Mouse (Mus musculus): Measurements from ENCODE around the gene Nphs1. TPM values are rescaled to one million over a fixed set of nuclear protein-coding genes. Genes with fewer than 3 reads are reported as not detected.

The Nphs1 gene
- polyA plus RNA-seq, 1 experiment from 2014 or later, result 1.3 TPM

DNA sequence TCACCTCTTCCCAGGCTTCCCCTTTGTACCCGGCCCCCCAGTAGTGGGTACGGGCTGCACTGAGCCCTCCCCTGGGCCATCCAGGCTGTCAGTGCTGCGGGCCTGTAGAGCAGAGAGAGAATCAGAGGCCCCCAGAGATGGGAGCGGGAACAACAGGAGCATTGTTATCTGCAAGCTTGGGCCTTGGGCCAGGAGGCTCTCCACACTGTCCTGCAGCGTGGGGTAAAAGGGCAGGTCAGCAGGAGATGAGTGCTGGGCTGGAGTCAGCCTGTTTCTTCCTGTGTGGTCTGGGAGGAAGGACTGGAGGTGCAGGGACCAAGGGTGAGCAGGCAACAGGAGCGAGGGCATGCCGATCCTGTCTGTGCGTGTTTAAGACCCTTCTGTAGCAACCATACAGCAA lies 74.8 kb downstream of the Nphs1 start:
- Histone ChIP-seq H3K36me3 (ENCODE audit: control insufficient read depth, insufficient read depth, low read length) (peaks cover 45% of the 10 kb centered on the region), H3K27ac (ENCODE audit: low read depth) (no peak overlapping the region), H3K4me2 (ENCODE audit: low read length) (peak overlapping the region; percentile 0; the same call in 1 of the 2 replicates), H3K4me3 (ENCODE audit: low read depth, low read length) (no peak overlapping the region), H3K9ac (ENCODE audit: low read length) (no peak overlapping the region), H3K27me3 (replicated peaks; ENCODE audit: control insufficient read depth, insufficient read depth, low read length) (no peaks in the 10 kb centered on the region), H3K9me3 (ENCODE audit: control insufficient read depth, low read length) (no peaks in the 10 kb centered on the region), H3K4me1 (replicated peaks; ENCODE audit: control insufficient read depth, insufficient read depth, low read length) (peaks cover 22% of the 10 kb centered on the region)
- DNase-seq (ENCODE audit: low spot score) (no peak), ATAC-seq (replicated peaks; ENCODE audit: low FRiP score, low TSS enrichment, low read depth) (no peak)
- 34% methylated on average over 8 of the region's 8 CpGs for WGBS

GRCm38 (mm10) chr7:30533941-30534632 lies 76.0 kb downstream of the Nphs1 start:
- peak overlapping the region; percentile 72 for H3K4me3 ChIP-seq (ENCODE audit: low read depth, low read length)
- no peaks in the 10 kb centered on the region for H3K9me3 ChIP-seq (ENCODE audit: control insufficient read depth, low read length)
- no peak overlapping the region; the same call in 1 of the 2 replicates for H3K27ac ChIP-seq (ENCODE audit: low read depth)
- ATAC-seq (replicated peaks; ENCODE audit: low FRiP score, low TSS enrichment, low read depth) (peak; percentile 24; the same call in 1 of the 2 replicates), DNase-seq (ENCODE audit: low spot score) (no peak)
- peaks cover 38% of the 10 kb centered on the region for H3K36me3 ChIP-seq (ENCODE audit: control insufficient read depth, insufficient read depth, low read length)
- peaks cover 22% of the 10 kb centered on the region for H3K4me1 ChIP-seq (replicated peaks; ENCODE audit: control insufficient read depth, insufficient read depth, low read length)
- peak overlapping the region; percentile 69 for H3K9ac ChIP-seq (ENCODE audit: low read length)
- H3K27me3 ChIP-seq (replicated peaks; ENCODE audit: control insufficient read depth, insufficient read depth, low read length), result no peaks in the 10 kb centered on the region
- 8% methylated on average over 26 of the region's 26 CpGs for WGBS
- H3K4me2 ChIP-seq (ENCODE audit: low read length), result peak overlapping the region; percentile 90

DNA sequence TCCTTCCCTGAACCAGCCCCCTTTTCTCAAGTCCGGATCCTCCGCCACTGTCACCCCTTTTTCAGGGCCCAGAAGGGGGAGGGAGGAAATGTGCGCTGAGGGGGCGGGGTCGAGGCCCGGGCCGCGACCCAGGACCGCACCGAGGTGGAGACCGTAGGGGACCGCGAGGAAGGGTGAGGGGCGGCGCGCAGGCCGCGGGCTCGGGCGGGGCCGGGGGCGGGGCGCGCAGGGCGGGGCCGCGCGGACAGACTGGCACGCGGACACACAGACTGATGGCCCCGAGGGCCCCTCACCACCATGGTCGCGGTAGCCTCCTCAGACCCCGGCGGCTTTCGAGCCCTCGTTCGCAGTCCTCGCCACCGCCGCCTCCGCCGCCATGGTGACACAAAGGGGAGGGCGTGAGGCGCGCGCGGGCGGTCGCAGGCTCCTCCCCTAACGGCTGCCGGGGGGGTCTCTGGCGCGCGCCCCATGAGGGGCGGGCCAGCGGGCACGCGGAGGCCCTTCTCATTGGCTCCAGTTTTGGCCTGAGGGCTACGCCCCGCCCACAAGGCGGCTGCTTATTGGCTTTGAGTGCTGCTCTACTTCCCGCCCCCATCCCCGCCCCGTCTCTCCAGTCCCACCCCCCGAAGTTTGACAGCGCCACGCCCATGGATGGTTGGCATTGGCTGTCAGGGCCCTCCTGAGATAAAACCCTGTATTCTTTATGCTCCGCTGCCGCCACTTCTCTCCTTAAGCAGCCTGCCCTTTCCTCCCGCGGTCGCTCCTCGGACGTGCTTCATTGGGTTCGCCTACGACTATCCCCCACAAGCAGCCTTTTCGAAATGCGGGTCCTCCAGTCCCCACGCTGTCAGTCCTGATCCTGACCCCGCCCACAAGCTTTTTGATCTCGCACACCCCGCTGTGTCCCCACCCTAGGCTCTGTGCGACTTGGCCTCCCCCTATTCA lies 76.8 kb downstream of the Nphs1 start, which contains the start of gene Arhgap33:
TSS of gene Arhgap33 (minus strand) at position 428 of the 945 bp plus-strand sequence.
- Histone ChIP-seq H3K36me3 (ENCODE audit: control insufficient read depth, insufficient read depth, low read length) (peaks cover 38% of the 10 kb centered on the region), H3K4me2 (ENCODE audit: low read length) (peak within 1 kb of the TSS; percentile 90), H3K9ac (ENCODE audit: low read length) (peak within 1 kb of the TSS; percentile 69), H3K27me3 (replicated peaks; ENCODE audit: control insufficient read depth, insufficient read depth, low read length) (no peaks in the 10 kb centered on the region), H3K9me3 (ENCODE audit: control insufficient read depth, low read length) (no peaks in the 10 kb centered on the region), H3K4me3 (ENCODE audit: low read depth, low read length) (peak within 1 kb of the TSS; percentile 72), H3K27ac (ENCODE audit: low read depth) (no peak within 1 kb of the TSS; the same call in 1 of the 2 replicates), H3K4me1 (replicated peaks; ENCODE audit: control insufficient read depth, insufficient read depth, low read length) (peaks cover 22% of the 10 kb centered on the region)
- DNase-seq (ENCODE audit: low spot score) (peak; percentile 96), ATAC-seq (replicated peaks; ENCODE audit: low FRiP score, low TSS enrichment, low read depth) (peak; percentile 94)
- WGBS, result under 1% methylated on average over 62 of the region's 84 CpGs

Other genes starting within 250 kb of the Nphs1 start
- 159 and 161 TPM in 2 replicates for gene Polr2i, start 226.4 kb upstream of the Nphs1 start, polyA plus RNA-seq (2014; fragmentation: Nextera tagmentation; extraction: Ambion mirVana)
- 147 and 157 TPM in 2 replicates for gene Tbcb, start 226.0 kb upstream of the Nphs1 start, polyA plus RNA-seq (2014; fragmentation: Nextera tagmentation; extraction: Ambion mirVana)
- not detected in 2 replicates for gene Ovol3, start 222.6 kb upstream of the Nphs1 start, polyA plus RNA-seq (2014; fragmentation: Nextera tagmentation; extraction: Ambion mirVana)
- 0.24 and 0.26 TPM in 2 replicates for gene Thap8, start 178.2 kb upstream of the Nphs1 start, polyA plus RNA-seq (2014; fragmentation: Nextera tagmentation; extraction: Ambion mirVana)
- gene Wdr62, start 177.9 kb upstream of the Nphs1 start, polyA plus RNA-seq (2014; fragmentation: Nextera tagmentation; extraction: Ambion mirVana), result 8.5 and 10.5 TPM in 2 replicates
- 41.4 and 46.1 TPM in 2 replicates for gene Clip3, start 166.6 kb upstream of the Nphs1 start, polyA plus RNA-seq (2014; fragmentation: Nextera tagmentation; extraction: Ambion mirVana)
- gene Alkbh6, start 149.6 kb upstream of the Nphs1 start, polyA plus RNA-seq (2014; fragmentation: Nextera tagmentation; extraction: Ambion mirVana), result 70.7 and 79.3 TPM in 2 replicates
- gene Syne4, start 143.5 kb upstream of the Nphs1 start, polyA plus RNA-seq (2014; fragmentation: Nextera tagmentation; extraction: Ambion mirVana), result 52.2 and 60.5 TPM in 2 replicates
- gene E130208F15Rik, start 136.6 kb upstream of the Nphs1 start, polyA plus RNA-seq (2014; fragmentation: Nextera tagmentation; extraction: Ambion mirVana), result not detected in 2 replicates
- 16.3 and 17.2 TPM in 2 replicates for gene Sdhaf1, start 134.4 kb upstream of the Nphs1 start, polyA plus RNA-seq (2014; fragmentation: Nextera tagmentation; extraction: Ambion mirVana)
- 4.4 and 4.5 TPM in 2 replicates for gene Lrfn3, start 95.5 kb upstream of the Nphs1 start, polyA plus RNA-seq (2014; fragmentation: Nextera tagmentation; extraction: Ambion mirVana)
- gene Tyrobp, start 44.6 kb upstream of the Nphs1 start, polyA plus RNA-seq (2014; fragmentation: Nextera tagmentation; extraction: Ambion mirVana), result 53.7 and 54.7 TPM in 2 replicates
- 1.6 and 2.1 TPM in 2 replicates for gene Hcst, start 38.5 kb upstream of the Nphs1 start, polyA plus RNA-seq (2014; fragmentation: Nextera tagmentation; extraction: Ambion mirVana)
- gene Nfkbid, start 36.6 kb upstream of the Nphs1 start, polyA plus RNA-seq (2014; fragmentation: Nextera tagmentation; extraction: Ambion mirVana), result 2.3 and 3.2 TPM in 2 replicates
- gene Aplp1, start 12.8 kb upstream of the Nphs1 start, polyA plus RNA-seq (2014; fragmentation: Nextera tagmentation; extraction: Ambion mirVana), result 37.9 and 43.0 TPM in 2 replicates
- gene Kirrel2, start 625 bp upstream of the Nphs1 start, polyA plus RNA-seq (2014; fragmentation: Nextera tagmentation; extraction: Ambion mirVana), result 0.13 and 2.9 TPM in 2 replicates
- gene Prodh2, start 35.3 kb downstream of the Nphs1 start, polyA plus RNA-seq (2014; fragmentation: Nextera tagmentation; extraction: Ambion mirVana), result 1.3 TPM in 2 replicates
- gene Arhgap33, start 76.7 kb downstream of the Nphs1 start, polyA plus RNA-seq (2014; fragmentation: Nextera tagmentation; extraction: Ambion mirVana), result 10.7 and 11.9 TPM in 2 replicates
- gene Hspb6, start 93.9 kb downstream of the Nphs1 start, polyA plus RNA-seq (2014; fragmentation: Nextera tagmentation; extraction: Ambion mirVana), result 45.0 and 48.5 TPM in 2 replicates
- gene Proser3, start 94.0 kb downstream of the Nphs1 start, polyA plus RNA-seq (2014; fragmentation: Nextera tagmentation; extraction: Ambion mirVana), result 15.2 and 15.7 TPM in 2 replicates
- 36.9 and 38.5 TPM in 2 replicates for gene Lin37, start 101.5 kb downstream of the Nphs1 start, polyA plus RNA-seq (2014; fragmentation: Nextera tagmentation; extraction: Ambion mirVana)
- 92.3 and 94.5 TPM in 2 replicates for gene U2af1l4, start 105.0 kb downstream of the Nphs1 start, polyA plus RNA-seq (2014; fragmentation: Nextera tagmentation; extraction: Ambion mirVana)
- 7.7 and 9.1 TPM in 2 replicates for gene Gm49396, start 105.0 kb downstream of the Nphs1 start, polyA plus RNA-seq (2014; fragmentation: Nextera tagmentation; extraction: Ambion mirVana)
- 119 and 125 TPM in 2 replicates for gene Psenen, start 105.3 kb downstream of the Nphs1 start, polyA plus RNA-seq (2014; fragmentation: Nextera tagmentation; extraction: Ambion mirVana)
- 3.3 and 3.5 TPM in 2 replicates for gene Igflr1, start 107.1 kb downstream of the Nphs1 start, polyA plus RNA-seq (2014; fragmentation: Nextera tagmentation; extraction: Ambion mirVana)
- gene Kmt2b, start 130.4 kb downstream of the Nphs1 start, polyA plus RNA-seq (2014; fragmentation: Nextera tagmentation; extraction: Ambion mirVana), result 12.8 and 13.0 TPM in 2 replicates
- 0.81 and 0.83 TPM in 2 replicates for gene Zbtb32, start 140.6 kb downstream of the Nphs1 start, polyA plus RNA-seq (2014; fragmentation: Nextera tagmentation; extraction: Ambion mirVana)
- gene Upk1a, start 154.5 kb downstream of the Nphs1 start, polyA plus RNA-seq (2014; fragmentation: Nextera tagmentation; extraction: Ambion mirVana), result 12.1 and 15.3 TPM in 2 replicates
- 1,084 and 1,229 TPM in 2 replicates for gene Cox6b1, start 167.8 kb downstream of the Nphs1 start, polyA plus RNA-seq (2014; fragmentation: Nextera tagmentation; extraction: Ambion mirVana)
- gene Etv2, start 177.5 kb downstream of the Nphs1 start, polyA plus RNA-seq (2014; fragmentation: Nextera tagmentation; extraction: Ambion mirVana), result not detected in 2 replicates
- 96.4 and 101 TPM in 2 replicates for gene Rbm42, start 192.0 kb downstream of the Nphs1 start, polyA plus RNA-seq (2014; fragmentation: Nextera tagmentation; extraction: Ambion mirVana)
- 48.7 and 49.5 TPM in 2 replicates for gene Haus5, start 206.7 kb downstream of the Nphs1 start, polyA plus RNA-seq (2014; fragmentation: Nextera tagmentation; extraction: Ambion mirVana)
- not detected in 2 replicates for gene Pmis2, start 213.3 kb downstream of the Nphs1 start, polyA plus RNA-seq (2014; fragmentation: Nextera tagmentation; extraction: Ambion mirVana)
- gene 2200002J24Rik, start 240.6 kb downstream of the Nphs1 start, polyA plus RNA-seq (2014; fragmentation: Nextera tagmentation; extraction: Ambion mirVana), result 1.4 TPM in 2 replicates